Mouse (Mus musculus) right cerebral cortex, postnatal 14 days (tissue): ENCODE measurements around the gene Znfx1.

Source experiments
- DNase-seq: peaks from one replicate; pipeline ENCODE4 v3.0.0; 2022

Znfx1 gene

DNA sequence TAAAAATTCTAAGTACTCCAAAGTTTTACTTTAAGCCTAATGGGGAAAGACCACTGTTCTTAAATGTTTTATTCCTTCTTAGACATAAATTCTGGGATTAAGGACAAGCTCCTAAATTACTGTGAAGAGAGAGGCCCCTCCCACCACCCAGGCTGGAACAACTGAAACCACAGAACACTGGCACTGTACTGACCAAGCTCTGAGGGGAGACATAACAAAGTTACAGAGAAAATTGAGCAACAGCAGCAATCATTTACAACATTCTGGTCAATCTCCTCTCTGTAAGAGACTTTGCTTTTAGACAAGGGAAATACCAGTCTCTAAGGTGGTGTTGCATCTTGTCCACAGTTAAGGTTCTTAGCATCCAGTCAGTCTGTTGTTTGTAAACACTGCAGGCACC, 70.9 kb downstream of the Znfx1 start:
- DNase-seq: no peak

GRCm38 (mm10) chr2:166990861-166991260, 72.0 kb downstream of the Znfx1 start:
- no peak for DNase-seq
